Mouse (Mus musculus) olfactory bulb, adult 2 months (tissue): Measurements from ENCODE around the gene Myo9a.

ENCODE experiments used
- CTCF ChIP-seq: fragments of 200-500 bp; IDR thresholded peaks from 2 replicates; pipeline ENCODE4 v1.5.1; 2012; ENCODE audit warnings: low read depth, mild to moderate bottlenecking, low read length, moderate library complexity; ENCODE audit not compliant: insufficient read depth
- POLR2A ChIP-seq: fragments of 200-500 bp; IDR thresholded peaks from 2 replicates; pipeline ENCODE4 v1.6.1; 2012; ENCODE audit warnings: mild to moderate bottlenecking, low read depth, low read length, moderate library complexity; ENCODE audit not compliant: insufficient read depth

GRCm38 (mm10) chr9:59751966-59752365 is 1.3 kb downstream of the Myo9a start:
- no peak for TF ChIP-seq POLR2A
- TF ChIP-seq CTCF: no peak
